In genomic region chr17:4661996-4662395, GRCm38 (mm10) we compare ENCODE assay signal across 18 mouse cellular contexts.
"Had no signal": no experiment of that assay in that cellular context is flagged by ENCODE, and none has a peak within 500 bp of the region (broad histone marks: within the 10 kb centered on the region; RNA-seq: fewer than 3 reads in every experiment).

No protein-coding gene starts in this region.

- H3K27ac ChIP-seq: midbrain, embryonic 10.5 days; midbrain, embryonic 12.5 days; neural tube, embryonic 13.5 days; neural tube, embryonic 15.5 days; stomach, embryonic 15.5 days had no signal

- H3K4me3 ChIP-seq: midbrain, embryonic 10.5 days; midbrain, embryonic 12.5 days; myocyte; neural tube, embryonic 13.5 days; neural tube, embryonic 15.5 days; stomach, embryonic 15.5 days had no signal

- H3K36me3 ChIP-seq: midbrain, embryonic 10.5 days; midbrain, embryonic 12.5 days; neural tube, embryonic 13.5 days; neural tube, embryonic 15.5 days; stomach, embryonic 15.5 days had no signal

- H3K9me3 ChIP-seq: midbrain, embryonic 10.5 days; midbrain, embryonic 12.5 days; neural tube, embryonic 13.5 days; neural tube, embryonic 15.5 days; stomach, embryonic 15.5 days had no signal

- H3K4me1 ChIP-seq: midbrain, embryonic 10.5 days; midbrain, embryonic 12.5 days; neural tube, embryonic 13.5 days; neural tube, embryonic 15.5 days; stomach, embryonic 15.5 days had no signal

- H3K27me3 ChIP-seq: neural tube, embryonic 13.5 days; neural tube, embryonic 15.5 days; stomach, embryonic 15.5 days had no signal

- DNase-seq: lung, adult 18-20 months; lung, embryonic 14.5 days; lung, postnatal 10 days; lung, postnatal 4 days; midbrain, embryonic 14.5 days; retina, postnatal 1 day; right cerebral cortex, adult 18-20 months; right cerebral cortex, postnatal 25 days; right cerebral cortex, postnatal 4 days; thymus, adult 18-20 months; thymus, postnatal 14 days; thymus, postnatal 36 days had no signal
